Mouse (Mus musculus) midbrain, embryonic 16.5 days (tissue): ENCODE data around the gene Armc12. TPM values are rescaled to one million over a fixed set of nuclear protein-coding genes. Genes with fewer than 3 reads are reported as not detected.

Source experiments
- ATAC-seq: fragments of 200-750 bp; cut with Nextera tagmentation; 2 replicates; pipeline ENCODE4 v1.8.0; 2017; ENCODE audit warnings: moderate TSS enrichment
- H3K27ac ChIP-seq: fragments of 300-500 bp; sonication (generic); 2 replicates; pipeline ENCODE4 v1.5.1; 2014; ENCODE audit warnings: mild to moderate bottlenecking, low read length, mixed read lengths
- H3K27me3 ChIP-seq: fragments of 300-500 bp; sonication (generic); 2 replicates; pipeline ENCODE4 v1.6.1; 2014; ENCODE audit warnings: low read depth, low read length, mixed read lengths; ENCODE audit not compliant: control insufficient read depth, insufficient read depth
- H3K36me3 ChIP-seq: fragments of 300-500 bp; sonication (generic); 2 replicates; pipeline ENCODE4 v1.6.1; 2014; ENCODE audit warnings: mild to moderate bottlenecking, low read length, moderate library complexity, mixed read lengths; ENCODE audit not compliant: control insufficient read depth, insufficient read depth
- H3K4me1 ChIP-seq: fragments of 300-500 bp; sonication (generic); 2 replicates; pipeline ENCODE4 v1.6.1; 2014; ENCODE audit warnings: mild to moderate bottlenecking, low read length, mixed read lengths; ENCODE audit not compliant: control insufficient read depth, insufficient read depth
- H3K4me2 ChIP-seq: fragments of 300-500 bp; sonication (generic); 2 replicates; pipeline ENCODE4 v1.6.1; 2014; ENCODE audit warnings: mild to moderate bottlenecking, low read length, mixed read lengths
- H3K4me3 ChIP-seq: fragments of 300-500 bp; sonication (generic); 2 replicates; pipeline ENCODE4 v1.5.1; 2014; ENCODE audit warnings: low read depth, mild to moderate bottlenecking, low read length, moderate library complexity, mixed read lengths
- H3K9ac ChIP-seq: fragments of 300-500 bp; sonication (generic); 2 replicates; pipeline ENCODE4 v1.6.1; 2014; ENCODE audit warnings: low read depth, low read length, mixed read lengths
- H3K9me3 ChIP-seq: fragments of 300-500 bp; sonication (generic); replicated peaks from 2 replicates; pipeline ENCODE4 v1.6.1; 2014; ENCODE audit warnings: mild to moderate bottlenecking, low read length, mixed read lengths; ENCODE audit not compliant: control insufficient read depth, poor library complexity, severe bottlenecking
- WGBS: fragments of 180-500 bp; shearing (Covaris S2); extraction: QIAGEN DNeasy Blood & Tissue Kit; methylation state at CpG from one replicate; pipeline ENCODE4 v1.1.7; 2014; 5-methylcytosine and 5-hydroxymethylcytosine counted together
- polyA plus RNA-seq: library from polyadenylated mRNA; unstranded; fragments of >200 nt; fragmentation: Nextera tagmentation; extraction: Ambion mirVana; gene quantifications from 2 replicates; pipeline ENCODE4 v1.2.1, GENCODE M21; 2015

Gene Armc12
- polyA plus RNA-seq, 1 experiment from 2014 or later, result not detected

GRCm38 (mm10) chr17:28495832-28496231 lies 34.8 kb upstream of the Armc12 start:
- Histone ChIP-seq H3K36me3 (no peaks in the 10 kb centered on the region), H3K27me3 (no peaks in the 10 kb centered on the region), H3K4me2 (no peak overlapping the region), H3K4me1 (no peaks in the 10 kb centered on the region), H3K9me3 (no peaks in the 10 kb centered on the region), H3K27ac (no peak overlapping the region), H3K9ac (no peak overlapping the region), H3K4me3 (no peak overlapping the region)
- WGBS, result 97% methylated on average over 8 of the region's 8 CpGs
- ATAC-seq, result no peak

GRCm38 (mm10) chr17:28499190-28499589 lies 31.4 kb upstream of the Armc12 start:
- no peak overlapping the region for H3K4me3 ChIP-seq
- WGBS, result 79% methylated on average over 2 of the region's 2 CpGs
- no peaks in the 10 kb centered on the region for H3K9me3 ChIP-seq
- H3K27ac ChIP-seq, result no peak overlapping the region
- H3K4me1 ChIP-seq, result no peaks in the 10 kb centered on the region
- H3K9ac ChIP-seq, result no peak overlapping the region
- no peaks in the 10 kb centered on the region for H3K36me3 ChIP-seq
- no peaks in the 10 kb centered on the region for H3K27me3 ChIP-seq
- H3K4me2 ChIP-seq, result no peak overlapping the region
- ATAC-seq, result no peak

- H3K4me1 ChIP-seq, result no peaks in the 10 kb centered on the region
- H3K9me3 ChIP-seq, result no peaks in the 10 kb centered on the region
- 91% methylated on average over 3 of the region's 3 CpGs for WGBS
- no peak overlapping the region for H3K27ac ChIP-seq
- ATAC-seq, result no peak
- no peaks in the 10 kb centered on the region for H3K36me3 ChIP-seq
- no peak overlapping the region for H3K4me2 ChIP-seq
- H3K9ac ChIP-seq, result no peak overlapping the region
- H3K4me3 ChIP-seq, result no peak overlapping the region
- H3K27me3 ChIP-seq, result no peaks in the 10 kb centered on the region
These were observed 30.1 kb upstream of the Armc12 start for GRCm38 (mm10) chr17:28500465-28500864.

- Histone ChIP-seq H3K27ac (no peak overlapping the region), H3K9ac (no peak overlapping the region), H3K4me2 (no peak overlapping the region), H3K9me3 (no peaks in the 10 kb centered on the region), H3K4me1 (no peaks in the 10 kb centered on the region), H3K27me3 (no peaks in the 10 kb centered on the region), H3K4me3 (no peak overlapping the region), H3K36me3 (no peaks in the 10 kb centered on the region)
- 71% methylated on average over 7 of the region's 7 CpGs for WGBS
- no peak for ATAC-seq
These were observed 28.3 kb upstream of the Armc12 start for GRCm38 (mm10) chr17:28502196-28502821.

GRCm38 (mm10) chr17:28504182-28504581 lies 26.4 kb upstream of the Armc12 start:
- Histone ChIP-seq H3K36me3 (no peaks in the 10 kb centered on the region), H3K27ac (no peak overlapping the region), H3K4me1 (no peaks in the 10 kb centered on the region), H3K9ac (no peak overlapping the region), H3K27me3 (no peaks in the 10 kb centered on the region), H3K4me2 (no peak overlapping the region), H3K9me3 (no peaks in the 10 kb centered on the region), H3K4me3 (no peak overlapping the region)
- 83% methylated on average over 6 of the region's 6 CpGs for WGBS
- no peak for ATAC-seq

- Histone ChIP-seq H3K9me3 (no peaks in the 10 kb centered on the region), H3K27ac (no peak overlapping the region), H3K4me2 (no peak overlapping the region), H3K4me3 (no peak overlapping the region), H3K27me3 (no peaks in the 10 kb centered on the region), H3K36me3 (no peaks in the 10 kb centered on the region), H3K9ac (no peak overlapping the region), H3K4me1 (no peaks in the 10 kb centered on the region)
- WGBS, result 90% methylated on average over 4 of the region's 4 CpGs
- no peak for ATAC-seq
These were observed 25.0 kb upstream of the Armc12 start for GRCm38 (mm10) chr17:28505591-28505990.

GRCm38 (mm10) chr17:28506895-28507294 lies 23.7 kb upstream of the Armc12 start:
- Histone ChIP-seq H3K27me3 (no peaks in the 10 kb centered on the region), H3K9me3 (no peaks in the 10 kb centered on the region), H3K27ac (no peak overlapping the region), H3K4me3 (no peak overlapping the region), H3K36me3 (no peaks in the 10 kb centered on the region), H3K9ac (no peak overlapping the region), H3K4me2 (no peak overlapping the region), H3K4me1 (no peaks in the 10 kb centered on the region)
- WGBS, result 30% methylated on average over 5 of the region's 5 CpGs
- no peak for ATAC-seq

GRCm38 (mm10) chr17:28507496-28507895 lies 23.1 kb upstream of the Armc12 start:
- H3K36me3 ChIP-seq, result no peaks in the 10 kb centered on the region
- H3K4me3 ChIP-seq, result no peak overlapping the region

GRCm38 (mm10) chr17:28510445-28511342 lies 19.9 kb upstream of the Armc12 start:
- Histone ChIP-seq H3K9ac (no peak overlapping the region), H3K9me3 (no peaks in the 10 kb centered on the region), H3K4me2 (peak overlapping the region; percentile 12; the same call in 1 of the 2 replicates), H3K27ac (no peak overlapping the region), H3K36me3 (no peaks in the 10 kb centered on the region), H3K4me3 (no peak overlapping the region), H3K4me1 (no peaks in the 10 kb centered on the region), H3K27me3 (no peaks in the 10 kb centered on the region)
- WGBS, result 8% methylated on average over 27 of the region's 28 CpGs
- ATAC-seq, result no peak

More at GRCm38 (mm10) chr17:28507496-28507895, 23.1 kb upstream of the Armc12 start:
- Histone ChIP-seq H3K27ac (no peak overlapping the region), H3K9ac (no peak overlapping the region), H3K9me3 (no peaks in the 10 kb centered on the region), H3K27me3 (no peaks in the 10 kb centered on the region), H3K4me2 (no peak overlapping the region), H3K4me1 (no peaks in the 10 kb centered on the region)
- ATAC-seq, result no peak
- WGBS, result 24% methylated on average over 5 of the region's 5 CpGs
